Mouse (Mus musculus) cerebellum, adult (tissue): ENCODE measurements around the gene Dydc1.
"Not testable (repeated sequence)": the region's sequence is repeated elsewhere in the genome, so short reads cannot be mapped to it uniquely, and the experiment has no call there.

Experiments used
- ATAC-seq: cut with Nextera tagmentation; 2 replicates; pipeline ENCODE4 v1.9.2; 2017; ENCODE audit warnings: mild to moderate bottlenecking, moderate library complexity, mixed read lengths; ENCODE audit not compliant: insufficient number of reproducible peaks, low FRiP score, low TSS enrichment

Gene Dydc1

DNA sequence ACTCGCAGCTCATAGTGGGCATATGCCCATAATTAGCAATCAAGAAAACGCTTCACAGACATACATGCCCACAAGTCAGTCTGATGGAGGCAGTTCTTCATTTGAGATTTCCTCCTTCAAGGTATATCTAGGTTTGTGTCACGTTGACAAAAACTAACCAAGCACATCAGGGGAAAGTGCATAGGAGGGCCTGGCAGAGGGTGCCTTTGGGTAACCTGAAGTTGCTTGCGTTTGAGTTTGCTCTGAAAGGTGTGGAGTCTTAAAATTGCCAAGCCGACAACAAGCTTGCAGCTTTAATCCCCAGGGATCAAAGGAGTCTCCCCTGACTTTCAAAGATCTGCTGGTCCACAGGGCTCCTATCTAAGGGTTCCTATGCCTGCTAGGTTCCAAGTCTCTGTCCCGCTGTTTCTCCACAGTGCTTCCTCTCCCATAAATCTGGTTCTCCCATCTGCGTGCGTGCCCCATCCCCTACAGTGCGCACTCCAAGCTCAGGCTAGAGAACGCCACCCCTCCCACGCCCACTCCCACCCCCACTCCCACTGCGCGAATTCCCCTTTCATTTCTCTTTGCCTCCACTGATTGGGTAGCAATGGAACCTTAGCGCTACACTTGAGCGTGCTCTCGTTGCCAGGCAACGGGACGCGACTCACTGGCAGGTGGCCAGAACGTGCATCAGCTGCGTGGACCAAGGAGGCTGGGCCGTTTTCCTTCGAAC lies at the start of gene Dydc1:
TSS of gene Dydc1 (plus strand) at position 683 of the 715 bp plus-strand sequence.
- peak; percentile 49 for ATAC-seq

DNA sequence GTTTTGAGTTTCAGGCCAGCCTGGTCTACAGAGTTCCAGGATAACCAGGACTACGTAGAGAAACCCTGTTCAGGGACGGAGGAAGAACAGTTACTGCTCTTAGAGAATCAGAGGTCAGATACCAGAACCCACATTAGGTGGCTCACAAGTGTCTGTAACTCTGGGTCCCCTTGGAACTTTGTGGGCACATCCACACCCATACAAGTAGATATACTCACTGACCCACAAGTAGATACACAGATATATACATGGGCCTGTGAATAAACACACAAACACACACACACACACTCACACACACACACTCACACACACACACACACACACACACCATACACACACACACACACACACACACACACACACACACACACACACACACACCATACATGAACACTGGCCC lies 47.6 kb upstream of the Dydc1 start:
- ATAC-seq, result no peak

DNA sequence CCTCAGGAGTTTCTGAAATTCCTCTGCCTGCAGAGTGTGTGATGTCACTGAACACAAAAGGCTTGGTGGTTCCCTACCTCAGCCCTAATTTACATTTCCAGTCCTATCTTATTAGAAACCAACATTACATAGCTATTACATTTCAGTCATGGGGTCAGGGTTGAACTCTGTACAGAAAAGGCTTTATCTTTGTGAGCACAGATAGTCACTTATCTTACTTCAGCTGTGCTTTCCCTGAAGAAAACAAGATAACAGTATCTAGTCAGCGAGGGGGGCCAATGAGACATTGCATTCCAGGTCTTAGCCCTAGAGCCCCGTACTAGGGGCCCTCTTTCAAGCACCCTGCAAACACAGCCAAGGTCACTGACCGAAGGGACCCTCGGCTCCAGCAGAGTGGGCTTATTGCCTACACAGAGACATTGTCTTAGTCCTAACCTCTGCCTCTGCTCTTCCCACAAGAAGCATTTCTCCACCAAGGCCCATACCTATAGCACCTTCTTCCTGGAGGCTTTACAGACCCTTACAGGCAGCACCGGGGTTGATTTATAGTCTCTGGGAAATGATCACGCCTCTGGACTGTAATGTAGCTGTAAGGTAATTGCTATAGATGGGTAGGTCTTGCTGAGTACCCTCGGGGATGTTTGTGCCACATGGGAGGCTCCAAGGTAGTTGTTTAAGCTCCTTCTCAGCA lies 47.0 kb upstream of the Dydc1 start:
- ATAC-seq, result no peak

DNA sequence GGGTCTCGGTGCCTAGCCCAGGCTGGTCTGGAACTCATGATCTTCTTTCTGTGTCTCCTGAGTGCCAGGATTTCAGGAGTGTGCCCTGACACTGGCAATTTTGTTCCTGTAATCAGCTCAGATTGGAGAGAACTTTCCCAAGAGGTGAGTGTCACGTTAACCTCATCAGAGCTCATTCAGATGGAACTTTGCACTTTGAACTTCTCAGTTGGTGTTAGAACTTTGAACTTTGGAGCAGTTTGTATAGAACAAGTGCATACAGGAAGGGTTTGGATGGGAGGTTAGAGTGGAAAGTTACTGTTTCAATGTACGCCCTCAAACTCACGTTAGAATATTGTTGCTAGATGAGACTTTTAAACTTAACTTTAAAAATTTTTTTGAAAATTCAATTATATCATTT lies 43.4 kb upstream of the Dydc1 start:
- no peak for ATAC-seq

DNA sequence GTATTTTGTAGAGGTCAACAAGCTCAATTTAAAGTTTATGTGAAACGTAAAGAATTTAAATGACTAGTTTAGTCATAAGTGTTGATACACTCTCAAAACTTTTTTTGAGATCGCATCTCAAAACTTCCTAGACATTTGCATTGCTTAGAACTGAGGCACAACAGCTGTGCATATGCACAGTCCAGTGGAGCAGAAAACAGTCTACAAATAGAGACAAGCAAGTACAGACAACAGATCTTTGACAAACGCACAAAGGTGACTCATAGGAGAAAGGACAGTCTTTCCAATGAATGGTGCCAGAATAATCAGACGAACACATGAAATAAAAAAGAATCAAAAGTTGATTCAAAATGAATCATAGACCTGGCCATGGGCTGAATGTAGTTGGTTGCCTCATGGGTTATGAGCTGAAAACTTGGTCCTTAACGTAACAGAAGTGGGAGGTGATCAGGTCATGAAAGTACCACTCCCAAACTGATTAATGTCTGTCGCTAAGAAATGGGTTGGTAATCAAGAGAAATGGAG lies 41.7 kb upstream of the Dydc1 start:
- no peak for ATAC-seq

DNA sequence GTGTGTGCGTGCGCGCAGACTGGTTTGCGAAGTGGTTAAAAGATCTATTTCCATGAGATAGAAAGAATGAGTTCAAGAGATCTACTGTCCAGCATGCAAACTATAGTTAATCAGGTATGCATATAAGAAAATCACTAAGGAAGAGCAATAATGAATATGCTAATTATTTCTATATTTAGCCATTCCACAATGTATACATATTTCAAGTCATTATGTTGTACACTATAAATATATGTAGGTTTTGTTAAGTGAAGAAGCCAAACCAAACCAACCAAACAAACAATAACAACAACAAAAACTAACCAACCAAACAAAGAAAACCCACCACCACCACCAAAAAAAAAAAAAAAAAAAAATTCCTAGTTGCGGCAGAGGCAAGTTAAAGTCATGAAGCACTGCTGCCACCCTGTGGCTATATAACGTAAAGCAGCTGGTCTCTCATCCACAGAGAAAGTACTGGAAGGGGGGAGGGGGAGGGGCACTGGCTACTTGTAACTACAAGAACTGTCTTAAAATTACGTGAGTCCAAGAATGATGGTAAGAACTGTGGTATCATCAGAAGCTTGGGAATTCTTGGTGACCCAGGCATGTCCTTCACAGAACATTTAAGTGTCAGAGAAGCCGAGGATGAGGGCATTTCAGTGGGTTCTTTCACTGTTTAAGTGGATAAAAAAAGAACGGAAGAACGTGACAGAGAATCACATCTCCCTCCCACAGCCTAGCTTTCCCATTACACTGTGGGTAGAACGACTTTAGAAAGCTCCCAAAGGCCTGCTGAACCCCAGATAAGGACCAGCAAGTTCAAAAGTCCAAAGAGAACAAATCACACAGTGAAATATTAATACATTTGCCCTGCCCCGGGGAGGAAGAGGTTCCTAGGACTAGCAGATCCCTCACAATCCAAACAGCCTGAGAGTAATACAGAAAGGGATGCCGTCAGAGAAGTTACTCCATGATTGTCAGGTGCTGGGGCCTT lies 39.3 kb upstream of the Dydc1 start:
- peak; percentile 50; the same call in 1 of the 2 replicates for ATAC-seq

DNA sequence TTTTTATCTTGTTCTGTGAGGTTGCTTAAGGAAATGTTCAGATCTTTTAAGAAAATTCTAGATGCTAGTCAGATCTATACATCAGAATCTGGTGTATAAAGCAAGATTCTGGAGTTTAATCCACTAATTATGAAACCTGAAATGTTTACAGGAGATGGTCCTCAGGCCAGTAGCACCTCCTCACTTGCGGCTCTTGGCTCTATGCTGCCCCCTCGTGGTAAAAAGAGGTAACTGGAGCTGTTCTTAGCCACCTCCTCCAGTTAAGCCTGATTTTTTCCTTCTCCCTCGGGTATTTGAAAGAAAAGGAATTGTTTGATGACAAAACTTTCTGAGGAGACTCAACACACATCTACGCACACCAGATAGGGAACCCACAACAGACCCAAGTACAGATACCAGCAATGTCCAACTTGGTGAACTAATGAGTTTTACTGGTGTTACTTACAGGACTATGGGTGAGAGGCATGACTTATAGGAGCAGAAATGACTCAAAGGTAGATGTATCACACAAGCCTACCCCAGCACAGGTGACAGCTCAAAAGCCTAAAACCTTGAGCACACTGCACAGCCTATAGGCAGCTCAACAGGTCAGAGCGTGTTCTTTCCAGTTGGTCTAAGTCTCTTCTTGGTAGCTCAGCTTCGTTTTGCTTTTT lies 37.4 kb upstream of the Dydc1 start:
- ATAC-seq, result peak; percentile 66

DNA sequence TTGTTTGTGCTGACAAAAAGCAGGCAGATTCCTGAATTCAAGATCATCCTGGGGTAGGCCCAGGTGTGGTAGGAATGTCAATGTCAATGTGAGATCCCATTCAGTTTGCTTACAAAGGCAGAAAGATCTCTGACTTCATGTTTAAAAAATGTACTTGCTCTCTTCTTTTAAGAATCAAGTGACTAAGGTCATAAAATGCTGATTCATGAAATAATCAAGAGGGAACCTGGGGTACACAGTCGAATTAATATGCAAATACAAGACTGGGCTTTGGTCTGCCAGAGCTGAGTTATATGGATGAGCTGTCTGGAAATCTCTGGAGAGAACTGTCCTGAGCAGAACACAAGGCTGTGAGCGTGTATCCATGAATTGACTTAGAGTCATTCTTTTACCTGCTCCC lies 25.3 kb upstream of the Dydc1 start:
- no peak for ATAC-seq

DNA sequence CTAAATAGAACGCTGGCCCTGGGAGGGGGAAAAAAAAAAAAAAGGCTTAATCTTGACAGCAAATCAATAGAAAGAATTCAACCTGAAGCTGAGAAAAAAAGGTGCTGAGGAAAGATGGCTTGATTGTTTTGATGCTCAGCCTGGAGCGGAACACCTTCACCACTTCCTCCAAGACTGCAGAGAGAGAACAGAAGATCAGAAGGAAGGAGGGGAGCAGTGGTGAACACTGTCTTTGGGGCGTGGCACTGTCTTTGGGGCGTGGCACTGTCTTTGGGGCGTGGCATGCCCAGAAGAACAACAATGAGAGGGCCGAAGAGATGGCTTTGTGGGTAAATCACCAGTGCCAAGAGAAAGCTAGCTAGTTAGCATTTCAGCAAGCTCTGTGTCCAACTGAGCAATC lies 22.2 kb upstream of the Dydc1 start:
- no peak for ATAC-seq

DNA sequence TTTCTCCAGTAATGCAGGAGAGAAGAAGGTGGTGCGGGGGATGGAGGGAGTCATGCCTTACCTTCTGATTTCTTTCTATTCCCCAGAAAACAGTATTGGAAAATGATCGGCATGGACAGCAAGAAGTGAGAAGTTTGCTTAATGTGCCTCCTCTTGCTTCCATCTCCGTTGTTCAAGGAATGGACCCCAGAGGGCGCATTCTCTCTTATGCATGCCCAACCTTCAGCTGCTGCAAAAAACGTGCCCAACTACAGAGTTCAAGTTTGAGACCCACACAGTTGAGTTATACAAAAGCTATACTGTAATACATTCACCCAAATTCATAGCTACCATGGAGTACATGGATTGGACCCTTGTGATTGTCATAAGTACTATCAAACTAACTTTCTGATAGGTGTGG lies 20.2 kb upstream of the Dydc1 start:
- no peak for ATAC-seq

DNA sequence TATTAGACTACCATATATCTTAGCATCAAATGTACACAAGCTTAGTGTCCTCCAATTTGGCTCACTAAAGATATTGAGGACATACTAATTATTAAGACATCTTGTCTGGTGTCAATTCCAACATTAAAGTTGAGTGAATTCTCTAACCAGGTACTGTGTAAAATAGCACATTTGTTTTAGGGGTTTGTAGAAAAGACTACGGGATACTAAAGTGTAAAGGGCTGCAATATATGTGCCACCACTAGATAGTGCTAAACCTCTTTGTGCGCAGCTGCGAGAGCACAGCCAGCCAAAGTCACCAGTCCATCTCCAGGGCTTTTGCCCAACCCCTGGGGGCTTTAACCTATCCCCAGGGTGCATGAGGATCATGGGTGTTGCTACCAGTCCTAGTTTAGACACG lies 19.5 kb upstream of the Dydc1 start:
- ATAC-seq, result not testable (repeated sequence)

DNA sequence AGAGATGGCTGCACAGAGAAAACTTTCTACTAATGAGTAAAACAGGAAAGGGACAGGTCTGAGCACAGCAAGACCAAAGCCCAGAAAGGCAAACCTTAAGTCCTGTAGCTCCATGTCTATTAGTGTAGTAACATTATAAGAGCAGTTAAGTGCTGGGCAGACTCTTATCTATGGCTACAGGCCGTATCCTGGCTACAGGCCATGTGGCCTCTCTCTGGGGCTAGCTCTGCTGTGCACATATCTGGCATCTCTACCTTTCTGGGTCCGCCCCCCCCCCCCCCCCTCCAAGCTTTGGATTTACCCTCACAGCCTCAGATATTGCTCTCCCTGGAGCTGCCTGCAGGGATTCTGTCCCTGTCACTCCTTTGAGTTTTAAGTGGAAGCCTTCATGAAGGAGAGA lies 7.5 kb upstream of the Dydc1 start:
- ATAC-seq, result no peak

DNA sequence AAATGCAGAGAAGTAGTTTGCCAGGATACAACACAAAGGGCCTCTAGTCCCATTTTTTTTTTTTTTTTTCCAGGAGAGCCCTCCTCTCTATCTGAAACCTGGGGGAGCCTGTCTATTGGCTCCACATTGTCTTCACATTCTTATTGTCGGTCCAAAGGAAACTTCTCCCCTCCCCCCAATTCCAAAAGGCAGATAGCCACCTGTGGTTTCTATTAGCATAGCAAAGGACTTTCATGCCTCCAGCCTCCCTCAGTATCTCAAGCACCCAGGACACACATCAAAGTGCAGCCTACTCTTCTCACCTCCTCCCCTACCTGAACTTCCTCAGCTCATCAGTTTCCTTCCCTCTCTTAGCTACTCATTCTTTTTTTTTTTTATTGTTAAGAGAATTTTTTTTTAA lies 6.3 kb upstream of the Dydc1 start:
- no peak for ATAC-seq

DNA sequence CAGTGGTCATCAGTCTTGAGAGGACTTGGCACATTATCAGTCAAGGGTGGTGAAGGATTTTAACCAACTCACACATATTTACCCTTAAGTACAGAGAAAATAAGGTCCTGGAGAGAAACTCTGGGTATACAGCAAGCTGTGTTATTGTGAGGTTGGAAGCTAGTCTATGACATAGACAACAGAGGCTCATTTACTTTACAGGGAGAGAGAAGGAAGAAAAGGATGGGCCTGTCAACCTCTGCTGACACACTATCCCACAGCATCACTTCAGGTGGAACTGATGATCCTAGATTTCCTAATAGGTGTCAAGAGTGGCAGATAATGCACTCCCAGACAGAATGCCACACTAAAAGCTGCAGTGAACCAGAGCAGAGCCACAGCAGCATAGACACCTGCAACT lies 3.6 kb upstream of the Dydc1 start, which contains the start of gene Dydc2:
TSS of gene Dydc2 (minus strand) at position 101 of the 400 bp plus-strand sequence.
- ATAC-seq, result no peak

DNA sequence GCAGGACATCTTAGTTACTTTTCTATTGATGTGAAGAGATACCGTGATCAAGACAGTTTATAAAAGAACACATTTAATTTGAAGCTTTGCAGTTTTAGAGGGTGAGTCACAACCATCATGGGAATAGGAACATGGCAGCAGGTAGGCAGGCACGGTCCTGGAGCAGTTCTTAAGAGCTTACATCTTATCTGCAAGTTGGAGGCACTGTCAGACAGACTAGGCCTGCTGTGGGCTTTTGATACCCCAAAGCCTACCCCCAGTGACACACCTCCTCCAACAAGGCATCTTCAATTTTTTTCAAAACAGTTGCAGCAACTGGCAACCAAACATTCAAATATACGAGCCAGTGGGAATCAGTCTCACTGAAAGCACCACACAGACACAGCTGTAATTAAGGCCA lies 2.4 kb upstream of the Dydc1 start:
- ATAC-seq, result no peak

DNA sequence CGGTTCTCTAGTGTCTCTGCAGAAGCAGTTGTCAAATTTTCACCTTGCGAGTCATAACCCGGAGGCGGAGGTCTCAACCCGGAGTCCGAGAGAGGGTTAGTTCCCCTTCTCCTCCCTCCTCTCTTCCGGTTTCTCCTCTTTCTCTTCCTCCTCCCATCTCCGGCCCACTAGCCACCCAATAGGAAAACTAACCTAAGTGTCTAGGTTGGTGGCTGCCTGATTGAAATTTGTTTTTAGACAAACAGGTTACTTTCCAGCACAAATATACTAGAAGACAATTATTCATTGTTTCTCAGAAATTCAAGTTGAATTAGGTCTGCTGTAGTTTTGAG lies 199 bp downstream of the Dydc1 start:
- peak; percentile 45; the same call in 1 of the 2 replicates for ATAC-seq

DNA sequence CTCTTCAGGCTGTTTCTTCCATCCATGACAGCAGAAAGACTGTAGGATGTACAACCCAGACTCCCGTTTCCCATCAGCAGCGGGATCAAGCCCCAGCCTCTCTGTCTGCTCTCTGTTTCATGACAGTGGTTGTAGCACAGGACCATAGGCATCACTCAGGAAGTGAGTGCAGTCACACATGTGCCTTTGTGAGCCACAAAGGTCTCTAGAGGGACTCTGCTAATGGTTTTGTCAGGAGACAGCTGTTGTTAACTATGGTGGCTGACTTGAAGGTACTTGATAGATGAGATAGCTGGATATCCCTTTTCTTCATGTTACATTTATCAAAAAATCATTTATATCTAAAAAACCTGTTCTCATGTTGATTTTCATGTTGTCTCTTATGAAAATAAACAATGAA lies 9.7 kb downstream of the Dydc1 start:
- ATAC-seq, result no peak

DNA sequence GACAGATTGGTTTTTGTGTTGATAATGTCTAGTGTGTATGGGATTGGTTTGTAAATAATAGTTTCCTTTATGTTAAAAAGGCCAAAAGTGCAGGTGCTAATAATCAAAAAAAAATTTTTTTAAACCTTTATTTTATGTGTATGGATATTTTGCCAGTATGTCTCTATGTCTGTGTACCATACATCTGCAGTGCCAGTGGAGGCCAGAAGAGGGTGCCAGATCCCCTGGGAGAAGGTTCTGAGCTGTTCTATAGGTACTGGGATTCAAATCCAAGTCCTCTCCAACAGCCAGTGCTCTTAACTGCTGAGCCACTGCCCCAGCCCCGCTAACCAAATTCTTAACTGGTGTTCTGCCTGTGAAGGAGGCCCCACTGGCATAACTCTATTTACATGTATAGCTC lies 14.8 kb downstream of the Dydc1 start:
- no peak for ATAC-seq

DNA sequence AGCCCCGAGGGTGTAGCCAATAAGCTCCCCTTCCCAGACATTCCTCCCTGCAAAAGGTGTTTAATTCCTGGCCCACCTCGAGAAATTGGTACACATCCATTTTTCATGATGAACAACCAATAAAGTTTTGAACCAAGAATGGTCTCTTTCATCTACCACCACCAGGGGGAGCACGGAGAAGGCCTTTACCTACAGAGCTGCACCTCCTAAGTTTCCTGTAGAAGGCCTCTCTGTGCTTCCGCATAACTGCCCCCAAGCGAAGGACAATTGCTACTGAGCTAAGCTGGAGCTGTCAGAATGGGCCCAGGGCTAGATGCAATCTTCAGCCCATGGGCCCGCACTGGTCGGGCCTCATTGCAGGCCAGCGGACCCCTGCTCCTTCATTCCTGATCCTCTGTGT lies 18.1 kb downstream of the Dydc1 start:
- ATAC-seq, result 0 out of 2 replicates have a peak, but pooled peaks have one; percentile 16

DNA sequence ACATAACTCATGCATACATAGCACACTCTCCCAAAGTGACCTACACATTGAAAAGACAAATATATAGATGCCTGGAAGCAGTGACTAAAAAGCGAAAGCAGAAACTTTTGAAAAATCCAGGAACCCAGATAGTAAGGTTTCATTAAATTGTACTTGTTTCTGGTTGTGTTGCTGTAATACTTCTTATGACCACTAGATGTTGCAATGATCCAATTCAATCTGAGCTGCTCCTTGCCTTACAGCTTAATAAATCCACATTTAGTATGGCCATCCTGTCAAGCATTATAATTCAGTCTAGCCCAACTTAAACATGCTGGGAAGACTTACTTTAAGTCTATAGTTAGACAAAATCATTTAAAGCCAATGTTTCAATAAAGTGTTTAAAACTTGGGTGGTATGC lies 21.4 kb downstream of the Dydc1 start:
- no peak for ATAC-seq
